In genomic region chr8:124509156-124509555, GRCm38 (mm10) we compare ENCODE assay signal across 28 mouse cellular contexts. TPM values are rescaled to one million over a fixed set of nuclear protein-coding genes. Genes with fewer than 3 reads are reported as not detected.
DNase-seq lines count a peak whose midpoint lies in the region; ATAC-seq and TF ChIP-seq lines count a peak whose summit lies in the region.
"Had no signal": no experiment of that assay in that cellular context is flagged by ENCODE, and none has a peak within 500 bp of the region (broad histone marks: within the 10 kb centered on the region; RNA-seq: fewer than 3 reads in every experiment).

No protein-coding gene starts in this region.

- DNase-seq in CD4-positive, CD25-positive, alpha-beta regulatory T cell, adult 2 months (ENCODE audit: low read depth, low spot score): peak; percentile 7
- DNase-seq in thymus, adult 2 months: peak; percentile 2
- DNase-seq in thymus, postnatal 4 days: no peak
- DNase-seq in thymus, postnatal 25 days: peak; percentile 9
- DNase-seq in gastrocnemius, postnatal 14 days: no peak
- DNase-seq in cerebellum, postnatal 25 days: no peak
- DNase-seq: adrenal gland, adult 2 months; adrenal gland, postnatal 36 days; cerebellum, adult 9-10 months; gastrocnemius, adult 2 months; kidney, adult 9 months; kidney, postnatal 10 days; left cerebral cortex, postnatal 4 days; liver, postnatal 0 days; lung, postnatal 36 days; retina, postnatal 1 day; right cerebral cortex, postnatal 14 days had no signal

- H3K36me3 ChIP-seq in thymus, adult 2 months (ENCODE audit: control insufficient read depth, insufficient read depth, low read length): no peaks in the 10 kb centered on the region
- H3K36me3 ChIP-seq: heart, embryonic 15.5 days; liver, embryonic 12.5 days; neural tube, embryonic 13.5 days; stomach, embryonic 15.5 days had no signal

- intact Hi-C loops in gastrocnemius, postnatal 14 days (cut with DNase I; ENCODE audit: low total_unique reads): loop anchor here (10.0 kb wide), 1 partner anchor 104 kb away; no protein-coding TSS in a partner anchor

- H3K27me3 ChIP-seq in thymus, adult 2 months (ENCODE audit: control insufficient read depth, insufficient read depth, low read length): no peaks in the 10 kb centered on the region
- H3K27me3 ChIP-seq: heart, embryonic 15.5 days; liver, embryonic 12.5 days; stomach, embryonic 15.5 days had no signal

- no peak for ATAC-seq in CD4-positive, CD25-positive, alpha-beta regulatory T cell, adult 4 months
- ATAC-seq: activated CD4-positive, CD25-positive, alpha-beta regulatory T cell, adult 4 months; forebrain, embryonic 16.5 days; intestine, postnatal 0 days; liver, embryonic 12.5 days; liver, postnatal 0 days; midbrain, embryonic 16.5 days had no signal

- no peak for TF ChIP-seq CTCF in thymus, adult 2 months (IDR thresholded peaks at IDR 0.05; ENCODE audit: borderline replicate concordance, control insufficient read depth, extremely low read depth, insufficient read depth, low read length, poor library complexity)
- TF ChIP-seq CTCF in cortical plate, adult 2 months (IDR thresholded peaks at IDR 0.05; ENCODE audit: extremely low read depth, insufficient read depth, low read length): no peak

- H3K27ac ChIP-seq in thymus, adult 2 months (ENCODE audit: control insufficient read depth, insufficient read depth, low read length): no peak overlapping the region
- H3K27ac ChIP-seq in cortical plate, adult 2 months (ENCODE audit: insufficient read depth, low read length): peak overlapping the region; percentile 66
- H3K27ac ChIP-seq: gastrocnemius, adult 2 months; heart, embryonic 15.5 days; liver, embryonic 12.5 days; neural tube, embryonic 13.5 days; stomach, embryonic 15.5 days had no signal

- WGBS in thymus, adult 2 months: 2% methylated on average over 3 of the region's 3 CpGs

- H3K4me3 ChIP-seq in thymus, adult 2 months (ENCODE audit: control insufficient read depth, insufficient read depth, low read length): no peak overlapping the region
- no peak overlapping the region for H3K4me3 ChIP-seq in cortical plate, adult 2 months (ENCODE audit: insufficient read depth, low read length)
- H3K4me3 ChIP-seq: erythroblast, embryonic 14.5 days; gastrocnemius, adult 2 months; heart, embryonic 15.5 days; liver, embryonic 12.5 days; neural tube, embryonic 13.5 days; stomach, embryonic 15.5 days had no signal

- no peak for TF ChIP-seq POLR2A in thymus, adult 2 months (IDR thresholded peaks at IDR 0.05; ENCODE audit: control insufficient read depth, extremely low read depth, insufficient read depth, low read length, poor library complexity)
- no peak for TF ChIP-seq POLR2A in cortical plate, adult 2 months (IDR thresholded peaks at IDR 0.05; ENCODE audit: extremely low read depth, insufficient read depth, low read length)

- H3K4me1 ChIP-seq in thymus, adult 2 months (replicated peaks; ENCODE audit: control insufficient read depth, insufficient read depth, low read length): no peaks in the 10 kb centered on the region; the same call in 1 of the 2 replicates
- H3K4me1 ChIP-seq in cortical plate, adult 2 months (ENCODE audit: control insufficient read depth, insufficient read depth, low read length): peaks cover 7% of the 10 kb centered on the region
- H3K4me1 ChIP-seq: heart, embryonic 15.5 days; liver, embryonic 12.5 days; neural tube, embryonic 13.5 days; stomach, embryonic 15.5 days had no signal

RNA-seq across cellular contexts. Expression of gene Cog2, which starts 11.4 kb away (rescaled TPM):
- polyA plus RNA-seq in CD4-positive, CD25-positive, alpha-beta regulatory T cell, adult 4 months (2017; shearing (Covaris generic)): 10 to 100 TPM; 49.6 to 62.7 TPM
- 33.8 and 34.4 TPM in 2 replicates for polyA plus RNA-seq in thymus, adult 2 months (2012; rRNA removed)
- polyA plus RNA-seq in cortical plate, adult 2 months (2012; rRNA removed): 27.0 and 29.0 TPM in 2 replicates
- 10 to 100 TPM; 18.7 to 19.8 TPM for total RNA-seq in gastrocnemius, postnatal 14 days (2021)

Comparison
In these comparisons a context has a peak if more than half of its experiments do, and no peak if none do; other contexts are left out.
1. DNase-seq: peak in CD4-positive, CD25-positive, alpha-beta regulatory T cell, adult 2 months (single experiment), thymus, adult 2 months (single experiment) and thymus, postnatal 25 days (single experiment); none in thymus, postnatal 4 days (single experiment), gastrocnemius, postnatal 14 days (single experiment) and cerebellum, postnatal 25 days (0 of 2).